In the genomic region with DNA sequence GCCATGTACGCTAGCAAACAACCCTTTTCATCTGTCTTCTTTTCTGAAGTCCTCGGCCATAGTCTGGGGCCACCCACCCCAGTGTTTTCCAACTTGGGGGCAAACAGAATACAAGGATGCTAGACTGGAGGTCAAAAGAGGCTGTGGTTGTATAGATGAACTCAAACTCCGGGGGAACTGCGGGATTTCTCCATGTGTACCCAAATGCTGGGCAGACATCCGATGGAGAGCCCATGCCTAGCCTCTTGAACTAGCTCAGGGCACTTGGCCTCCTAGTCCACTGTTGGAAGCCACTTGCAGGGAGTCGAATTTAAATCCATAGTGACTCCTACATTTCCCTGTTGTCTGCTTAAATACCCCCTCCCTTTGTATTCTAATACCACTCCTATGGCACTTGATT, we compare ENCODE assay signal across 10 mouse cellular contexts. TPM values are rescaled to one million over a fixed set of nuclear protein-coding genes. Genes with fewer than 3 reads are reported as not detected.
DNase-seq lines count a peak whose midpoint lies in the region; ATAC-seq and TF ChIP-seq lines count a peak whose summit lies in the region.
"Had no signal": no experiment of that assay in that cellular context is flagged by ENCODE, and none has a peak within 500 bp of the region (broad histone marks: within the 10 kb centered on the region; RNA-seq: fewer than 3 reads in every experiment).

No protein-coding gene starts in this region.

- intact Hi-C loops in heart, postnatal 36 days (cut with DNase I) = no loop called here

- DNase-seq in heart, postnatal 36 days = no peak
- no peak for DNase-seq in Patski (ENCODE audit: low read depth, low spot score)
- no peak for DNase-seq in hindbrain, embryonic 11.5 days (ENCODE audit: low spot score)
- no peak for DNase-seq in midbrain, embryonic 10.5 days (ENCODE audit: low spot score)
- DNase-seq in cerebellum, postnatal 25 days = no peak
- DNase-seq in embryo, embryonic 10.5 days (ENCODE audit: low spot score) = no peak

- in situ Hi-C loops in Patski (cut with MboI; ENCODE audit: low pct_unique_long_range_greater_than_20kb) = no loop called here

- WGBS in heart, embryonic 13.5 days = 38% methylated on average over 6 of the region's 6 CpGs
- WGBS in hindbrain, embryonic 11.5 days = 37% methylated on average over 6 of the region's 6 CpGs
- WGBS in midbrain, embryonic 10.5 days = 40% methylated on average over 6 of the region's 6 CpGs

- ATAC-seq in heart, embryonic 13.5 days (ENCODE audit: extremely low read depth, insufficient number of reproducible peaks, low FRiP score, low TSS enrichment) = no peak
- peak; percentile 1 for ATAC-seq in Patski
- no peak; the same call in none of the 2 replicates for ATAC-seq in hindbrain, embryonic 11.5 days (ENCODE audit: low FRiP score)
- ATAC-seq in megakaryocyte progenitor cell, adult 5-6 weeks (replicated peaks; ENCODE audit: poor library complexity) = no peak

- no peak overlapping the region for H3K27ac ChIP-seq in heart, embryonic 13.5 days (replicated peaks)
- H3K27ac ChIP-seq in hindbrain, embryonic 11.5 days (ENCODE audit: low read depth, low read length) = no peak overlapping the region
- peak overlapping the region; percentile 87; the same call in 1 of the 2 replicates for H3K27ac ChIP-seq in midbrain, embryonic 10.5 days (replicated peaks)

- no peaks in the 10 kb centered on the region for H3K27me3 ChIP-seq in heart, embryonic 13.5 days (replicated peaks)
- no peaks in the 10 kb centered on the region for H3K27me3 ChIP-seq in Patski
- no peaks in the 10 kb centered on the region for H3K27me3 ChIP-seq in hindbrain, embryonic 11.5 days (ENCODE audit: control insufficient read depth, insufficient read depth, low read length)
- H3K27me3 ChIP-seq in midbrain, embryonic 10.5 days (ENCODE audit: low read depth, poor library complexity, severe bottlenecking) = no peaks in the 10 kb centered on the region

- CTCF ChIA-PET in Patski (lab: Charles Lee) = no interaction called here

- H3K4me3 ChIP-seq in heart, embryonic 13.5 days = peak overlapping the region; percentile 78
- no peak overlapping the region for H3K4me3 ChIP-seq in hindbrain, embryonic 11.5 days (ENCODE audit: low read depth, low read length)
- peak overlapping the region; percentile 64 for H3K4me3 ChIP-seq in midbrain, embryonic 10.5 days

- POLR2A ChIA-PET in Patski (lab: Charles Lee) = no interaction called here

- TF ChIP-seq CTCF in Patski (IDR thresholded peaks at IDR 0.05) = no peak

- H3K9me3 ChIP-seq in heart, embryonic 13.5 days = no peaks in the 10 kb centered on the region
- H3K9me3 ChIP-seq in hindbrain, embryonic 11.5 days (ENCODE audit: control insufficient read depth, low read length) = no peaks in the 10 kb centered on the region
- no peaks in the 10 kb centered on the region for H3K9me3 ChIP-seq in midbrain, embryonic 10.5 days (replicated peaks)

- H3K9ac ChIP-seq in heart, embryonic 13.5 days = no peak overlapping the region
- no peak overlapping the region for H3K9ac ChIP-seq in hindbrain, embryonic 11.5 days (ENCODE audit: low read depth, low read length)

- H3K4me1 ChIP-seq in heart, embryonic 13.5 days = peaks cover 9% of the 10 kb centered on the region
- peaks cover 3% of the 10 kb centered on the region; the same call in 1 of the 2 replicates for H3K4me1 ChIP-seq in hindbrain, embryonic 11.5 days (replicated peaks; ENCODE audit: control insufficient read depth, insufficient read depth, low read length)
- peaks cover 15% of the 10 kb centered on the region for H3K4me1 ChIP-seq in midbrain, embryonic 10.5 days

- peak overlapping the region; percentile 75 for H3K4me2 ChIP-seq in heart, embryonic 13.5 days
- H3K4me2 ChIP-seq in hindbrain, embryonic 11.5 days (replicated peaks; ENCODE audit: low read depth, low read length) = peak overlapping the region; percentile 55

- peaks cover 26% of the 10 kb centered on the region for H3K36me3 ChIP-seq in heart, embryonic 13.5 days
- no peaks in the 10 kb centered on the region for H3K36me3 ChIP-seq in hindbrain, embryonic 11.5 days (ENCODE audit: control insufficient read depth, insufficient read depth, low read length)
- peaks cover 34% of the 10 kb centered on the region for H3K36me3 ChIP-seq in midbrain, embryonic 10.5 days

RNA-seq across cellular contexts. Expression of a gene that starts 0.4 kb away (rescaled TPM):
- polyA plus RNA-seq in heart, embryonic 13.5 days (2015; fragmentation: Nextera tagmentation; extraction: Ambion mirVana) = 6.3 and 6.5 TPM in 2 replicates
- 1 to 10 TPM; 1.4 to 1.8 TPM for total RNA-seq in heart, postnatal 36 days (2021)
- polyA plus RNA-seq in Patski (2021) = 3.6 TPM
- polyA plus RNA-seq in hindbrain, embryonic 11.5 days (2014; fragmentation: Nextera tagmentation; extraction: Ambion mirVana) = 40.0 and 46.8 TPM in 2 replicates
- polyA plus RNA-seq in midbrain, embryonic 10.5 days (2016; fragmentation: Nextera tagmentation; extraction: Ambion mirVana) = 36.7 and 40.7 TPM in 2 replicates
- total RNA-seq in megakaryocyte progenitor cell, adult 5-6 weeks (2015) = 2.8 and 5.3 TPM in 2 replicates
- 2.5 and 3.6 TPM in 2 replicates for total RNA-seq in megakaryocyte progenitor cell, adult 5-6 weeks (2017)

RNA-seq across cellular contexts. Expression of a gene that starts 52.4 kb away (rescaled TPM):
- not detected in 2 replicates for polyA plus RNA-seq in heart, embryonic 13.5 days (2015; fragmentation: Nextera tagmentation; extraction: Ambion mirVana)
- total RNA-seq in heart, postnatal 36 days (2021) = not detected
- not detected for polyA plus RNA-seq in Patski (2021)
- not detected in 2 replicates for polyA plus RNA-seq in hindbrain, embryonic 11.5 days (2014; fragmentation: Nextera tagmentation; extraction: Ambion mirVana)
- polyA plus RNA-seq in midbrain, embryonic 10.5 days (2016; fragmentation: Nextera tagmentation; extraction: Ambion mirVana) = not detected in 2 replicates
- not detected in 2 replicates for total RNA-seq in megakaryocyte progenitor cell, adult 5-6 weeks (2015)
- total RNA-seq in megakaryocyte progenitor cell, adult 5-6 weeks (2017) = not detected in 2 replicates
- total RNA-seq: adrenal gland, postnatal 10 days; left cerebral cortex, postnatal 14 days had no signal
